Mouse (Mus musculus): ENCODE results near the gene Prcc. TPM values are rescaled to one million over a fixed set of nuclear protein-coding genes. Genes with fewer than 3 reads are reported as not detected.
"Not testable (repeated sequence)": the region's sequence is repeated elsewhere in the genome, so short reads cannot be mapped to it uniquely, and the experiment has no call there.

Prcc gene
- polyA plus RNA-seq, 1 experiment from 2014 or later, result 17.8 TPM

DNA sequence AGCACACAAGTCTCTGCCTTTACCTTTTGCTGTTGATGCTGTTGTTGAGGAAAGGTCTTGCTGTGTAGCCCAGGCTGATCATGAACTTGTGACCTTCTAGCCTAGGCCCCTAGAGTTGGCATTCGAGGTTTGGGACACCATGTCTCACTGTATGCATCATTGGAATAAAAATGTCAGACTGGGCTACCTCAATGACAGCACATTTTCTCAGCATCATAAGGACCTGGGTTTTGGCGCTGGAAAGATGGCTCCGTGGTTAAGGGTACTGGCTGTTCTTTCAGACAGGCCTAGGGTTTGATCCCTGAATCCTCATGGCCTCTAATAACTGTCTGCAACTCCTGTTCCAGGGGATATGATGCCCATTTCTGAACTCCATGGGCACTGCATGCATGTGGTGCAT lies 14.4 kb upstream of the Prcc start:
- no peak overlapping the region for H3K27ac ChIP-seq (ENCODE audit: low read depth, low read length)
- no peak for ATAC-seq (ENCODE audit: insufficient read depth, low FRiP score, low TSS enrichment)
- no peaks in the 10 kb centered on the region for H3K9me3 ChIP-seq (ENCODE audit: control insufficient read depth, low read length)
- no peaks in the 10 kb centered on the region for H3K4me1 ChIP-seq (ENCODE audit: control insufficient read depth, insufficient read depth, low read length)
- no peak overlapping the region for H3K4me2 ChIP-seq (ENCODE audit: low read depth)
- no peaks in the 10 kb centered on the region for H3K27me3 ChIP-seq (ENCODE audit: control insufficient read depth, insufficient read depth, low read length)
- H3K36me3 ChIP-seq (ENCODE audit: control insufficient read depth, insufficient read depth, low read length), result no peaks in the 10 kb centered on the region
- DNase-seq (ENCODE audit: low spot score), result no peak
- WGBS, result 81% methylated on average over 3 of the region's 3 CpGs
- H3K9ac ChIP-seq (ENCODE audit: low read length), result no peak overlapping the region
- no peak overlapping the region for H3K4me3 ChIP-seq (ENCODE audit: low read depth, low read length)

DNA sequence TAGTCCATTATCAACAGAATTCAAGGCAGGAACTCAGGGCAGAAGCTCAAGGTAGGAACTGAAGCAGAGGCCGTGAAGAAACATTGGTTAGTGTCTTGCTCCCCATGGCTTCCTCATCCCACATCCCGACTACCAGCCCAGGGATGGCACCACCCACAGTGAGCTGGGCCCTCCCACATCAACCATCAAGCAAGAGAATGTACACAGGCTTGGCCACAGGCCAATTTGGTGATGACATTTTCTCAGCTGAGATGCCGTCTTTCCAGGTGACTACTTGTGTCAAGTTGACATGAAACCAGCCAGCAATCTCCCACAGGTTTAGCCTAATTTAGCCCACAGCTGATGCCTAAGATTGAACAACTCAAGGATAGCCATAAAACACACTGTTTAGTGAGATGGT lies 13.9 kb upstream of the Prcc start:
- Histone ChIP-seq H3K4me2 (ENCODE audit: low read depth) (no peak overlapping the region), H3K36me3 (ENCODE audit: control insufficient read depth, insufficient read depth, low read length) (no peaks in the 10 kb centered on the region), H3K9me3 (ENCODE audit: control insufficient read depth, low read length) (no peaks in the 10 kb centered on the region), H3K9ac (ENCODE audit: low read length) (no peak overlapping the region), H3K27me3 (ENCODE audit: control insufficient read depth, insufficient read depth, low read length) (no peaks in the 10 kb centered on the region), H3K4me1 (ENCODE audit: control insufficient read depth, insufficient read depth, low read length) (no peaks in the 10 kb centered on the region), H3K27ac (ENCODE audit: low read depth, low read length) (no peak overlapping the region), H3K4me3 (ENCODE audit: low read depth, low read length) (no peak overlapping the region)
- DNase-seq (ENCODE audit: low spot score), result no peak
- WGBS, result 70% methylated on average over 3 of the region's 3 CpGs
- no peak for ATAC-seq (ENCODE audit: insufficient read depth, low FRiP score, low TSS enrichment)

DNA sequence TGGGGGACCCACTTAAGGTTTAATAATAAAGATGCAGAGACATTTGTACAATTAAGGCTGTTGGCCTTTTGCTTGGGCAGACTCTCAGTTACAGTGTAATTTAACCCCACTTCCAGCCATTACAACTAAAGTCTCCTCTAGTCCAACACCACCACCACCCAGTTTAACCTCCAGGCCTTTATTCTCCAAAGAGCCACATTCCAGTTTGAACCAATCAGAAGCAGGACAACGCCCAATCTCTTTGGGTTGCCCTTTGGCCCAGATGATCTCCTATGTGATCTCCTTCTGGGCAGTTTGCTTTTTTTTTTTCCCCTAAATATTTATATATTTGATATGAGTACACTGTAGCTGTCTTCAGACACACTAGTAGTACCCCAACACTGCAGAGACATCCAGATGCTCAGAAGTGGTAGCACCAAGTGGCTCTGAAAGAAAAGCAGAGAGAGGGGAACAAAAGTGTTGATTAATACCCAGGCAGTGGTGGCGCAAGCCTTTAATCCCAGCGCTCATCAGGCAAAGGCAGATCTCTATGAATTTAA lies 8.0 kb upstream of the Prcc start:
- DNase-seq (ENCODE audit: low spot score), result no peak
- no peaks in the 10 kb centered on the region for H3K27me3 ChIP-seq (ENCODE audit: control insufficient read depth, insufficient read depth, low read length)
- H3K4me2 ChIP-seq (ENCODE audit: low read depth), result no peak overlapping the region
- H3K4me3 ChIP-seq (ENCODE audit: low read depth, low read length), result no peak overlapping the region
- no peak for ATAC-seq (ENCODE audit: insufficient read depth, low FRiP score, low TSS enrichment)
- 79% methylated on average over 3 of the region's 3 CpGs for WGBS
- no peaks in the 10 kb centered on the region for H3K36me3 ChIP-seq (ENCODE audit: control insufficient read depth, insufficient read depth, low read length)
- H3K9ac ChIP-seq (ENCODE audit: low read length), result no peak overlapping the region
- no peaks in the 10 kb centered on the region for H3K9me3 ChIP-seq (ENCODE audit: control insufficient read depth, low read length)
- no peak overlapping the region for H3K27ac ChIP-seq (ENCODE audit: low read depth, low read length)
- H3K4me1 ChIP-seq (ENCODE audit: control insufficient read depth, insufficient read depth, low read length), result no peaks in the 10 kb centered on the region

DNA sequence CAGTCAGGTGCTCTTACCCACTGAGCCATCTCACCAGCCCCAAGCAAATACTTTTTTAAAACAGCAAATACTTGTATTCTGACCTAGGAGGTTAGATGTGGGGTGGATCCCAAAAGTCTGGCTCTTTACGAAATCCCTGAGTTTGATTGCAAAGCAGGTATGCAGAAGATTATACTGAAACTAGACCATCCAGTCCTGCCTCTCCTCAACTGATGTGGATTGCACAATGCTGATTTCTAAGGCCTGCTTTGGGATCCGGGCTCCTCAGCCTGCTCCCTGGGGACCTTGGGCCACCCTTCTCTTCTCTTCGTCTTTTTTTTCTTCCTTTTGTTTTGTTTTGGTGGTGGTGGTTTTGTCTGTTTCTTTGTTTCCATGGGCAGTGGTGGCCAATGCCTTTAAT lies 6.1 kb upstream of the Prcc start:
- no peak for DNase-seq (ENCODE audit: low spot score)
- no peak overlapping the region for H3K4me3 ChIP-seq (ENCODE audit: low read depth, low read length)
- H3K27me3 ChIP-seq (ENCODE audit: control insufficient read depth, insufficient read depth, low read length), result no peaks in the 10 kb centered on the region
- no peak overlapping the region for H3K4me2 ChIP-seq (ENCODE audit: low read depth)
- no peaks in the 10 kb centered on the region for H3K4me1 ChIP-seq (ENCODE audit: control insufficient read depth, insufficient read depth, low read length)
- ATAC-seq (ENCODE audit: insufficient read depth, low FRiP score, low TSS enrichment), result no peak
- no peak overlapping the region for H3K27ac ChIP-seq (ENCODE audit: low read depth, low read length)
- 61% methylated on average over 3 of the region's 3 CpGs for WGBS
- no peak overlapping the region for H3K9ac ChIP-seq (ENCODE audit: low read length)
- H3K9me3 ChIP-seq (ENCODE audit: control insufficient read depth, low read length), result no peaks in the 10 kb centered on the region
- no peaks in the 10 kb centered on the region for H3K36me3 ChIP-seq (ENCODE audit: control insufficient read depth, insufficient read depth, low read length)

DNA sequence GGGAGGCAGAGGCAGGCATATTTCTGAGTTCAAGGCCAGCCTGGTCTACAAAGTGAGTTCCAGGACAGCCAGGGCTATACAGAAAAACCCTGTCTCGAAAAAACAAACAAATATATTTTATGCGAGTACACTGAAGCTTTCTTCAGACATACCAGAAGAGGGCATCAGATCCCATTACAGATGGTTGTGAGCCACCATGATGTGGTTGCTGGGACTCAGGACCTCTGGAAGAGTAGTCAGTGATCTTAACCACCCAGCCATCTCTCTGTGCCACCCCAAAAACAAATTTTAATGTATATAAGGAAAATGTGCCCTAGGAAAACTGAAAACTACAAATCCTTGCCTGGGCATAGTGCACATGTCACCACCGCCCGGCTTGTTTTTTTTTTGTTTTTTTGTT lies 2.0 kb upstream of the Prcc start:
- not testable (repeated sequence) for H3K27me3 ChIP-seq (ENCODE audit: control insufficient read depth, insufficient read depth, low read length); H3K4me2 ChIP-seq (ENCODE audit: low read depth); ATAC-seq (ENCODE audit: insufficient read depth, low FRiP score, low TSS enrichment); DNase-seq (ENCODE audit: low spot score); H3K9ac ChIP-seq (ENCODE audit: low read length); H3K4me3 ChIP-seq (ENCODE audit: low read depth, low read length); H3K36me3 ChIP-seq (ENCODE audit: control insufficient read depth, insufficient read depth, low read length); H3K9me3 ChIP-seq (ENCODE audit: control insufficient read depth, low read length); H3K27ac ChIP-seq (ENCODE audit: low read depth, low read length)
- 86% methylated on average over 4 of the region's 4 CpGs for WGBS
- H3K4me1 ChIP-seq (ENCODE audit: control insufficient read depth, insufficient read depth, low read length), result peaks cover 11% of the 10 kb centered on the region

DNA sequence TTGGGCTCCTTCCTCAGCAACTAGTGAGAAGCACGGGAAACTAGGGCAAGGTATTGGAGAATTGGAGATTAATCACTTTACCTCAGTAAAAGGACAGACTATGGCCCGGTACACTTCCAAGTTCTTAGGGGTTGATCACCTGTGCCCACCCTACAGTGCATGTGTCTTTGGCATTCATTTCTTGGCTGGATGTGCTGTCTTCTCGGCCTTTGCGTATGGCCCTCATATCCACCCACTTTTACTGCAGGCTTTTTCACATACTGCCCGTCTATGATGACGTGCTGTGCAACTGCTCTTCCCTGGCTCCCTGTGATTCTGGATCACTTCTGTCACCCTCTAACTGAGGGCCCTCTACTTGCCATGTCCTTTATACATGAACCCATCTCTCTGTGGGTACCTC lies 1.0 kb upstream of the Prcc start:
- Histone ChIP-seq H3K4me2 (ENCODE audit: low read depth) (peak overlapping the region; percentile 47; the same call in 1 of the 2 replicates), H3K9me3 (ENCODE audit: control insufficient read depth, low read length) (no peaks in the 10 kb centered on the region), H3K4me1 (ENCODE audit: control insufficient read depth, insufficient read depth, low read length) (peaks cover 11% of the 10 kb centered on the region), H3K9ac (ENCODE audit: low read length) (no peak overlapping the region), H3K4me3 (ENCODE audit: low read depth, low read length) (no peak overlapping the region), H3K36me3 (ENCODE audit: control insufficient read depth, insufficient read depth, low read length) (no peaks in the 10 kb centered on the region), H3K27ac (ENCODE audit: low read depth, low read length) (no peak overlapping the region), H3K27me3 (ENCODE audit: control insufficient read depth, insufficient read depth, low read length) (no peaks in the 10 kb centered on the region)
- WGBS, result 90% methylated on average over 6 of the region's 6 CpGs
- ATAC-seq (ENCODE audit: insufficient read depth, low FRiP score, low TSS enrichment), result no peak
- DNase-seq (ENCODE audit: low spot score), result no peak

DNA sequence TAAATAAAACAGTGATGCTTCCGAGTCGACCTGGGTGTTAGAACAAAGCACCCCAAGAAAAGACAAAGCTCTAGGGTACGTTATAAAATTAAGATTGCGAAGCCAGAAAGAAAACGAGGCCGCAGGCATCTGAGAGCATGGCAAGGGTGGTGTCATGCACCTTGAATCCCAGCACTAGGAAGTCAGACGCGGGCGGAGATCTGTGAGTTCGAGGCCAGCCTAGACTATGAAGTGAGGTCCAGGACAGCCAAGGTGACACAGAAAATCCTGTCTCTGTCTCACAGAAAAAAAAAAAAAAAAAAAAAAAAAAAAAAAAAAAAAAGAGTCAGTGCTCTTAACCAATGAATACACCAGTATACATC lies 577 bp upstream of the Prcc start:
- H3K27me3 ChIP-seq (ENCODE audit: control insufficient read depth, insufficient read depth, low read length), result no peaks in the 10 kb centered on the region
- peak overlapping the region; percentile 47 for H3K4me2 ChIP-seq (ENCODE audit: low read depth)
- H3K27ac ChIP-seq (ENCODE audit: low read depth, low read length), result no peak overlapping the region
- DNase-seq (ENCODE audit: low spot score) (no peak), ATAC-seq (ENCODE audit: insufficient read depth, low FRiP score, low TSS enrichment) (peak; percentile 21)
- no peak overlapping the region for H3K9ac ChIP-seq (ENCODE audit: low read length)
- WGBS, result 15% methylated on average over 10 of the region's 10 CpGs
- no peaks in the 10 kb centered on the region for H3K9me3 ChIP-seq (ENCODE audit: control insufficient read depth, low read length)
- peak overlapping the region; percentile 90 for H3K4me3 ChIP-seq (ENCODE audit: low read depth, low read length)
- H3K4me1 ChIP-seq (ENCODE audit: control insufficient read depth, insufficient read depth, low read length), result peaks cover 11% of the 10 kb centered on the region
- H3K36me3 ChIP-seq (ENCODE audit: control insufficient read depth, insufficient read depth, low read length), result no peaks in the 10 kb centered on the region

DNA sequence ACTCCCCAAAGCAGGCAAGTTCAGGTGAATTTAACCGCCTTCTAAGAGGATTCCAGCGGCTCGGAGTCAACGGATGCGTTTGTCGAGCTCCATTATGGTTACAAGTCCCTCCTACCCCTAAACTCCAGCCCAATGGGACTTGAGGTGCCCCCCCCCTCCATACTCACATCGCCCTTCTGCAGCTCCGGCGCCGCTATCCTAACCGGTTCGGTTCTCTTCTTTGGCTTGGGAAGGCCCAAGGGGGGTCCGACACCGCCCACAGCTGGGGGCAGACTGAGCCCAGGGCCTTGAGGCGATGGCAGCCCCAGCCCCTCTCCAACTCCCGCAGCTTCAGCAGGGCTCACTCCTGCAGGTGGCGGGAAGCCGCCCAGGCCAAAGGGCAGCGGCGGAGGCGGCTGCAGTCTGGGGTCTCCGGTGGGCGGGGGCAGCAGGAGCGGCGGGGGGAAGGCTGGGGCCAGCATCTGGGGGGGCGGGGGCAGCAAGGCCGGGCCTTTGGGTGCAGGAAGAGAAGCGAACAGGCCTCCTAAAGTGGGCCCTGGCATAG lies 628 bp downstream of the Prcc start:
- peak overlapping the region; percentile 47 for H3K4me2 ChIP-seq (ENCODE audit: low read depth)
- no peak for DNase-seq (ENCODE audit: low spot score)
- H3K27me3 ChIP-seq (ENCODE audit: control insufficient read depth, insufficient read depth, low read length), result no peaks in the 10 kb centered on the region
- peak overlapping the region; percentile 72 for H3K27ac ChIP-seq (ENCODE audit: low read depth, low read length)
- H3K9ac ChIP-seq (ENCODE audit: low read length), result peak overlapping the region; percentile 87
- WGBS, result 0% methylated on average over 26 of the region's 28 CpGs
- H3K4me3 ChIP-seq (ENCODE audit: low read depth, low read length), result peak overlapping the region; percentile 90
- peaks cover 11% of the 10 kb centered on the region for H3K4me1 ChIP-seq (ENCODE audit: control insufficient read depth, insufficient read depth, low read length)
- ATAC-seq (ENCODE audit: insufficient read depth, low FRiP score, low TSS enrichment), result 0 out of 2 replicates have a peak, but pooled peaks have one; percentile 17
- peaks cover 2% of the 10 kb centered on the region; the same call in 1 of the 2 replicates for H3K36me3 ChIP-seq (ENCODE audit: control insufficient read depth, insufficient read depth, low read length)
- no peaks in the 10 kb centered on the region for H3K9me3 ChIP-seq (ENCODE audit: control insufficient read depth, low read length)

DNA sequence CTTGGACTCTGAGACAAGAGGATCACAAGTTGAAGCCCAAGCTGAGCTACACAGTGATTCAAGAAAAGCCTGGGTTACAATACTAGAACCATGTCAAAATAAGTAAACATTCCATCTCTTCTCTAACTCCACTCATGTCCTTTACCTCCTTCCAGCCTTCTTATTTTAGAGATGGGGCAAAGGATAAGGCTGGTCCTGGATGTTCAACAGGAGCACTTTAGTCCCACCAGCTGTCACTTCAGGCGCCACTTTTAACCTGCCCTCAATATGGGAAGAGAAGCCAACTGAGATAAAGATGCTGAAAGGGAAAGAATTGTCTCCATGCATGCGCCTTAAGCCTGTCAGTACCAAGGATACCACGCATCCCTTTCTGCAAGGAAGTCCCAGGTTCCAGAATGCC lies 1.1 kb downstream of the Prcc start:
- 5% methylated on average over 3 of the region's 3 CpGs for WGBS
- H3K36me3 ChIP-seq (ENCODE audit: control insufficient read depth, insufficient read depth, low read length), result peaks cover 2% of the 10 kb centered on the region; the same call in 1 of the 2 replicates
- peak overlapping the region; percentile 87 for H3K9ac ChIP-seq (ENCODE audit: low read length)
- H3K4me3 ChIP-seq (ENCODE audit: low read depth, low read length), result peak overlapping the region; percentile 90
- H3K4me1 ChIP-seq (ENCODE audit: control insufficient read depth, insufficient read depth, low read length), result peaks cover 11% of the 10 kb centered on the region
- H3K9me3 ChIP-seq (ENCODE audit: control insufficient read depth, low read length), result no peaks in the 10 kb centered on the region
- DNase-seq (ENCODE audit: low spot score), result no peak
- H3K4me2 ChIP-seq (ENCODE audit: low read depth), result peak overlapping the region; percentile 47
- no peak overlapping the region for H3K27ac ChIP-seq (ENCODE audit: low read depth, low read length)
- ATAC-seq (ENCODE audit: insufficient read depth, low FRiP score, low TSS enrichment), result no peak
- no peaks in the 10 kb centered on the region for H3K27me3 ChIP-seq (ENCODE audit: control insufficient read depth, insufficient read depth, low read length)

Data from neural tube, embryonic 11.5 days (tissue).